Mouse (Mus musculus) myocyte (in vitro differentiated cells): Measurements from ENCODE around the gene Cnot1.

ENCODE experiments used
- CEBPB ChIP-seq: IDR thresholded peaks from 2 replicates; pipeline ENCODE4 v1.6.1; 2011; ENCODE audit warnings: mild to moderate bottlenecking, moderate library complexity; ENCODE audit not compliant: poor library complexity, insufficient read depth, severe bottlenecking
- E2F4 ChIP-seq: IDR thresholded peaks from one replicate; pipeline ENCODE4 v1.6.1; 2011; ENCODE audit warnings: mild to moderate bottlenecking, control low read depth, moderate library complexity; ENCODE audit not compliant: insufficient read depth
- MAX ChIP-seq: IDR thresholded peaks from one replicate; pipeline ENCODE4 v1.6.1; 2011; ENCODE audit warnings: low read depth, mild to moderate bottlenecking, control low read depth
- MYOD1 ChIP-seq, 3 experiments: IDR thresholded peaks; one replicate each; pipeline ENCODE4 v1.6.1; 2011; ENCODE audit warnings: control low read depth in 2 of 3, low read depth in 2 of 3, mild to moderate bottlenecking in 2 of 3, moderate library complexity in 1 of 3; ENCODE audit not compliant: insufficient read length in 2 of 3, control insufficient read depth in 1 of 3
- MYOG ChIP-seq, 3 experiments: IDR thresholded peaks; one replicate each; pipeline ENCODE4 v1.6.1; 2011; ENCODE audit warnings: control low read depth in 2 of 3, low read depth in 2 of 3, mild to moderate bottlenecking in 2 of 3; ENCODE audit not compliant: insufficient read length in 2 of 3, control insufficient read depth in 1 of 3, insufficient read depth in 1 of 3
- POLR2A ChIP-seq: IDR thresholded peaks from one replicate; pipeline ENCODE4 v1.6.1; 2011; ENCODE audit warnings: low read depth, mild to moderate bottlenecking, control low read depth, moderate library complexity; ENCODE audit not compliant: insufficient read length
- POLR2AphosphoS2 ChIP-seq: IDR thresholded peaks from one replicate; pipeline ENCODE4 v1.6.1; 2011; ENCODE audit warnings: low read depth, control low read depth; ENCODE audit not compliant: insufficient read length
- SRF ChIP-seq: IDR thresholded peaks from one replicate; pipeline ENCODE4 v1.6.1; 2011; ENCODE audit warnings: low read depth; ENCODE audit not compliant: control insufficient read depth, insufficient read length
- TCF12 ChIP-seq: IDR thresholded peaks from one replicate; pipeline ENCODE4 v1.6.1; 2011; ENCODE audit warnings: mild to moderate bottlenecking, control low read depth; ENCODE audit not compliant: poor library complexity, insufficient read depth, severe bottlenecking
- TCF3 ChIP-seq: IDR thresholded peaks from one replicate; pipeline ENCODE4 v1.6.1; 2011; ENCODE audit warnings: low read depth, control low read depth; ENCODE audit not compliant: insufficient read length
- USF1 ChIP-seq: IDR thresholded peaks from one replicate; pipeline ENCODE4 v1.6.1; 2011; ENCODE audit warnings: low read depth, mild to moderate bottlenecking, control low read depth, moderate library complexity

GRCm38 (mm10) chr8:95701809-95702208 lies 105.5 kb downstream of the Cnot1 start:
- TF ChIP-seq POLR2A (no peak), SRF (no peak), USF1 (no peak), MYOD1 (IDR thresholded peaks at IDR 0.05; ENCODE audit: control insufficient read depth in 1 of 3, insufficient read length in 2 of 3, low read depth in 2 of 3) (no peak), POLR2AphosphoS2 (no peak), MYOG (IDR thresholded peaks at IDR 0.05; ENCODE audit: control insufficient read depth in 1 of 3, insufficient read depth in 1 of 3, insufficient read length in 2 of 3, low read depth in 2 of 3) (no peak), MAX (no peak), TCF12 (no peak), TCF3 (no peak), E2F4 (no peak), CEBPB (no peak)
